Mouse (Mus musculus): ENCODE results near the gene Agps. TPM values are rescaled to one million over a fixed set of nuclear protein-coding genes. Genes with fewer than 3 reads are reported as not detected.
"Not testable (repeated sequence)": the region's sequence is repeated elsewhere in the genome, so short reads cannot be mapped to it uniquely, and the experiment has no call there.

Agps gene
- total RNA-seq, 2 experiments from 2014 or later: 33.7 to 36.8 TPM

DNA sequence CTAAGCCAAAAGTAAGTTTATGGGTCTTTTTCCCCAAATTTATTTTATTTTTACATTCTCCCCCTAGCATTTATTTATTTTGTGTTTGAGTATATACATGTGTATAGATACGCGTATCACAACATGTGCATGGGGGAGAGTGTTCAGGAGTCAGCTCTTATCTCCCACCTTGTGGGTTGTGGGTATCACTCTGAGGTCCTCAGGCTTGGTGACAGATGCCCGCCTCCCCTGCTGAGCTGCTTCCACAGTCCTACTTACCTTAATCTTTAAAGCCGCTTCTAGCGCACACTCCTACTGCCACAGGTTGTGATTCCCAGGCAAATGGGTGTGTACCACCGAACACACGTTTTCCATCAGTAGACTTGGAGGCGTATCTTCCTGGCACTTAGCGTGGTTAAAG lies 69.9 kb downstream of the Agps start:
- Histone ChIP-seq H3K4me3 (no peak overlapping the region), H3K27ac (no peak overlapping the region)
- TF ChIP-seq CTCF (IDR thresholded peaks at IDR 0.05): no peak
- intact Hi-C loops (cut with DNase I): no loop called here
- no peak for DNase-seq (ENCODE audit: extremely low spot score in 1 of 2, low spot score in 2 of 2)

DNA sequence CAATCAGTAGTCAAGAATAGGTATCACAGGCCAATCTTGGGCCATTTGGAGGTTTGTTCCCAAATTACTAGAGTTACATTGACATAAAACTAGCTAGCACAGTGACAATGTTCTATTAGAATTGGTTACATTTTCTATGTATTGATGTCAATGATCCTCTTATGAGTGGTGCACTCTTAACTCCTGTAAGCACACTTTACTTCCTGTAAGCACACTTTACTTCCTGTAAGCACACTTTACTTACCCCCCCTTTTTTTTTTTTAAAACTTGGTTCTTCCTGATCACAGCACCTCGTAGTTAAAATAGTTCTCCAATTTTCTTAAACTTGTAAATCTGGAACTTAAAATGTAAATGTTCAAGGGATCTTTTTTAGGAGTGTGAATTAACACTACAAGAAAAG lies 75.2 kb downstream of the Agps start:
- no peak for TF ChIP-seq CTCF (IDR thresholded peaks at IDR 0.05)
- no peak for DNase-seq (ENCODE audit: extremely low spot score in 1 of 2, low spot score in 2 of 2)
- Histone ChIP-seq H3K4me3 (no peak overlapping the region), H3K27ac (no peak overlapping the region)
- intact Hi-C loops (cut with DNase I): no loop called here

DNA sequence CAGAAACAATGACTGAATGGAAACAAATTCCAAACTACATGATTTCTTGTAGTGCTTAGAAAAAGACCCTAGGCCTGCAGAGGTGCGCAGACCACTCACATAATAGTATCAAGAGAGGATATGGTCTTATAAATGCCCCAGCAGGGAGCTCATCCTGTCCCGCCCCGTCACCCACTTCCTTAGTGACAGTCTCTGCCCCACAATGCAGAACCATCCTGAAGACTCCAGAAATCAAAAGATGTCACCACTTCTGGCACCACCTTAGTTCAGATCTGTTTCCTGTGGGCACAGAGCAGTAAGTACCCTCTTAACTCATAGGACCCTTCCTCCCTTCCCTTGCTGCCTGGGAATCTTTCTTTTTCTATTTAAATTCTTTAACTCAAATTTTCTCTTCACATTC lies 83.1 kb downstream of the Agps start:
- H3K27ac ChIP-seq: no peak overlapping the region
- H3K4me3 ChIP-seq: no peak overlapping the region
- no peak for DNase-seq (ENCODE audit: extremely low spot score in 1 of 2, low spot score in 2 of 2)
- intact Hi-C loops (cut with DNase I): no loop called here
- no peak for TF ChIP-seq CTCF (IDR thresholded peaks at IDR 0.05)

DNA sequence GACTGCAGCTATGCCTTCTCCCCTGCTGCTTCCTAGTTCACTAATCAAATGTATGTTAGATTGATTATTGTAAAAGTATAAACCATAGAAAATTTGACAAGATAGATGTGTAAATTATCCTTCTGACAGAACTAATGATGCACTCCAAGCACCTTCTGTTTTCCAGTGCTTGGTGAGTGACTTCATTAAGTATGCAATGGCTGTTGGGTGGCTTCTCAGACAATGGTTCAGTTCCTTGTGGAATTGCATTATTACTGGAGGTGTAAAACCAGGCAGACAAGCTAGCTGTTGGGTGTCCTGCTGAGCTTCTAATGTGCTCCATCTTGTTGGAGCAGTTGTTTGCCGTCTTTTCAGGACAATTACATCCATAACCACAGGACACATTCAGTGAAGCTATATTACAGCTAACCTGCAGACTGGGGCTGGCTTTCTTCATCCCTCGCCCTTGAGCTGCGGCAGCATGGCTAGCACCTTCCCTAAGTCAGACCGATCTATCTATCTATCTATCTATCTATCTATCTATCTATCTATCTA lies 91.9 kb downstream of the Agps start:
- intact Hi-C loops (cut with DNase I): no loop called here
- H3K27ac ChIP-seq: no peak overlapping the region
- no peak for TF ChIP-seq CTCF (IDR thresholded peaks at IDR 0.05)

DNA sequence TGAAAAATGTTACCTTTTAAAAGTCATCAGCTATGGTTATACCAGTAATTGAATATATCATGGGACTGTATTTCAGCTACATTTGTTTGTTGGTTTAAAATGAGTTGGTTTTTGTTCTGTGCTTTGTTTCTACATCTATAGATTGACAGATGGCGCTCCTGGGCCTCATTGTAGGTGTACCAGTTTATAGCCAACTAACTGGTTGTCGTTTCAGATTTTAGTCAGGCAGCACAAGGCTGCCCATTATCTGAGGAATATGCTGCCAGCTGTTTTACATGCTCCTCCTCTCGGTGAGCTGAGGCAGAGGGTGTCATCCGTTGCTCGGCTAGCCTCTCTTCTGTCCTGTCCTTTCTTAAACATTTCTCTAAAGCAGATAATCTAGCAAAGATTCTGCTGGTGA lies 94.1 kb downstream of the Agps start:
- intact Hi-C loops (cut with DNase I): no loop called here
- no peak overlapping the region for H3K4me3 ChIP-seq

More for the DNA sequence above, 91.9 kb downstream of the Agps start:
- no peak overlapping the region for H3K4me3 ChIP-seq
- no peak for DNase-seq (ENCODE audit: extremely low spot score in 1 of 2, low spot score in 2 of 2)

DNA sequence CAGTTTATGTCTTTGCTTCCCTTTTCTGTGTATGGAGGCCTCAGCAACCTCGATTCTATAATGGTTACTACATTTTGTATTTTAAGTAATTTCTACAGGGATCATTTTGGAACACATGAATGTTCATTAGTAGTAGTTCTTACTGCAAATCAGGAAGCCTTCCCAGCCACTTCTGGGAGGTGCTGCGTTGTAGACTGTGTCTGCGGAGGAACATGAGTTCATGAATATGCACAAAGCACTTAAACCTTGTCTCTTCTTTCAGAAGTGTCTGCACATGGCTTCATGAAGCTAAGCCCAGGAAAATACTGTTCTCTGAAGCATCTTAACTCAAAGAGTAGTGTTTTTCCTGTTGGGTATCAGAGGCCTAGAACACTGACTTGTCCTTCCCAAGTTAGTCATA lies 96.0 kb downstream of the Agps start:
- Histone ChIP-seq H3K27ac (no peak overlapping the region), H3K4me3 (no peak overlapping the region)
- intact Hi-C loops (cut with DNase I): no loop called here
- TF ChIP-seq CTCF (IDR thresholded peaks at IDR 0.05): no peak
- no peak for DNase-seq (ENCODE audit: extremely low spot score in 1 of 2, low spot score in 2 of 2)

More for the DNA sequence above, 94.1 kb downstream of the Agps start:
- DNase-seq (ENCODE audit: extremely low spot score in 1 of 2, low spot score in 2 of 2): no peak
- H3K27ac ChIP-seq: no peak overlapping the region
- no peak for TF ChIP-seq CTCF (IDR thresholded peaks at IDR 0.05)

DNA sequence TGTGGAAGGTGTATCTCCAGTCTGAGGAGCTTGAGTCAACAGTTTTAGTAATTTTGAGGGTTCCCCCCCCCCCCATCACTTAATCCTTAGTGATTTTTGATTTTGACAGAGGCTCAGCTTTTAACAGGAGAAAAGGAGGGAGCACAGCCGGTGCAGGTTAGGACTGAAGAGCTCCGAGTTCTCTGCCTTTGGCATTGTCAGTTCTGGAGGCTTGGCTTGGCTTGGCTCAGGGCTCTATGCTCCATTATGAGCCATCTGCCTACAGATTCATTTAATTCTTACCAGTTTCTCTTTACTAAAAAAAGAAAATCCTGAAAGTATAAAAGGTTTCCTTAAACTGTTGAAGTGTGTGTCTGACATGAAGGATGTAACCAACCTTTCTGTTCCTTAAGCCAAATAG lies 97.2 kb downstream of the Agps start:
- H3K27ac ChIP-seq: no peak overlapping the region
- no peak for DNase-seq (ENCODE audit: extremely low spot score in 1 of 2, low spot score in 2 of 2)
- intact Hi-C loops (cut with DNase I): no loop called here
- H3K4me3 ChIP-seq: no peak overlapping the region
- TF ChIP-seq CTCF (IDR thresholded peaks at IDR 0.05): no peak

DNA sequence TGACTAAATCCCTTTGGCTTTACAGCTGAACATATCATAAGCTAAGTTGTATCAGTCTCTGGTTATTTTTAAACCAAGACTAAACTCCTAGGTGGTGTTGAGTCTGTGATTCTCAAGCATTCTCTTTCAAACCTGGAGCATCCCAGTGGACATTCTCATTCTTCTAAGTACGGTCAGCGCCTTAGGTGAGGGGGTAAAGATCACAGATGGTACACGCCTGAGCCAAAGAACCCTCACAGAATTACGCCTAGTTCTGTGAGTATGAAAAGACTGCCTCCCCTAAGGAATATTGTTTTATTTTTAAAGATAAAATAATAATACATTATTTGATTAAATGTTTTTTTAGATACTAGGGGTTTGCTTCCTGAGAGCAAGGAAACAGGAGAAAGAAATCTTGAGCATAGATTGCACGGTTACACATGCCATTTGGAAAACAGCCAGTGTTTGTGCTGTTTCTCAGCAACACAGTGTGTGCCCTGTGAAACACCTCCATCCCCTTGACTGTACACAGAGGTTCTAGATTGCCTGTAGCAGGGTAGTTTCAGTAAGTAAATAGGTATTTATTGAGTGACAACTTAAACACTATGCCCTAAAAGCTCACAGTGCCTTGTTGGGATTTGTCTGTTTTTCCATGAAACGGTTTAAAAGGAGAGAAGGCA lies 97.9 kb downstream of the Agps start:
- peak overlapping the region; percentile 22; the same call in 1 of the 2 replicates for H3K27ac ChIP-seq
- TF ChIP-seq CTCF (IDR thresholded peaks at IDR 0.05): no peak
- intact Hi-C loops (cut with DNase I): no loop called here
- no peak overlapping the region for H3K4me3 ChIP-seq
- no peak for DNase-seq (ENCODE audit: extremely low spot score in 1 of 2, low spot score in 2 of 2)

DNA sequence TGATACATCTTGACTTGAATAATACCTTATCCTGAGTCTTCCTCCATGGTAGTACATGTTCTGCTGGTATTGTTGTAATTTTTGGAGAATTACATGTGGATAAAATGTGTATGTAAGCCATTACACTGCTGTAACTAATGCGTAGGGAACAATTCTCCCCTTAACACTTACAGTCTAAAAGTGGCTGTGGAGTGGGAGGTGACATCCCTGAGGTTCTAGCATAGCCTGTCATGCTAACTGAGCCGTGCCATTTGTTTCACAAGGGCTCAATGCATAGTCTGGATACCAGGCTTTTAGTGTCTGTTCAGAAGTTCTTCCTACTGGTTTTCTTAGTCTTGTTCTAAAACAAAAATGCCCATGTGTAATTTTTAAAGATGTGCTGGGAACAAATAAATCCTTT lies 99.0 kb downstream of the Agps start:
- TF ChIP-seq CTCF (IDR thresholded peaks at IDR 0.05): no peak
- intact Hi-C loops (cut with DNase I): no loop called here
- no peak overlapping the region for H3K4me3 ChIP-seq
- H3K27ac ChIP-seq: no peak overlapping the region
- DNase-seq (ENCODE audit: extremely low spot score in 1 of 2, low spot score in 2 of 2): no peak

DNA sequence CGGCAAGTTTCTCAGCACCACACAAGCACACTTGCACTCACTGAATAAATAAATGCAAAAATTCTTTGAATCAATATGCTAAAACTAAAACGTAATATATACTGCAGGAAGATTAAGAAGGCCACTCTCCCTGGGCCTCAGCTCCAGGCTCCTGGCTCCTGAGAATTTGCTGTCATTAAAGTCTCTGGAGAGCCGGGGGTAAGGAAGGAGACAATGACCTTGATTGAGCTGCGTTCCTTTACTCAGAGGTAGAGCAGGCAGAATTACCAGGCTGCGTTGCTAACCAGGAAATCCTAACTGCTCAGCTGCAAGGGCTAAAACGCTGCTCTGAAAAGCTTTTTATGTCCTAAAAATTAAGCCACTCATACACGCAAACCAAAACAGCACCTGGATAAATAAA lies 101.6 kb downstream of the Agps start:
- Histone ChIP-seq H3K4me3 (no peak overlapping the region), H3K27ac (0 out of 2 replicates have a peak overlapping the region, but pooled peaks have one; percentile 7)
- no peak for DNase-seq (ENCODE audit: extremely low spot score in 1 of 2, low spot score in 2 of 2)
- no peak for TF ChIP-seq CTCF (IDR thresholded peaks at IDR 0.05)
- intact Hi-C loops (cut with DNase I): no loop called here

DNA sequence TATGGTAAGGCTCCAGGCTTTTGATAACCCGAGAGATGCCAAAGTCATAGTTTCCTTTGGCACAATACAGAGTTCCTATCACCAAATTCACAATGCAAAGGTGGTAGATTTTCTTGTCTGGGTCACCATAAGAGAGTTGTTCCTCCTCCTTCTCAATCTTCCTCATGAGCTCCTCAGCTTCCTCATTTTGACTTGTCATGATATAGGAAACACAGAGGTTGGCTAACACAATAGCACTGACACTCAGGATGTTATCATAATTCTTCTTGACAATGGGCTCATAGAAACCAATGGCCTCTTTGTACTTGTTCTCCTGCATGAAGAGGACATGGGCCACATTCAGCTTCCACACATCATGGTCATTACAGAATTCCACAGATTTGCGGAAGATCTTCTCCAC lies 104.7 kb downstream of the Agps start:
- intact Hi-C loops (cut with DNase I): loop anchor here (5.0 kb wide), 1 partner anchor 46 kb away; the partner anchor contains the start of gene Ttc30a1
- DNase-seq (ENCODE audit: extremely low spot score in 1 of 2, low spot score in 2 of 2); H3K4me3 ChIP-seq; H3K27ac ChIP-seq: not testable (repeated sequence)

DNA sequence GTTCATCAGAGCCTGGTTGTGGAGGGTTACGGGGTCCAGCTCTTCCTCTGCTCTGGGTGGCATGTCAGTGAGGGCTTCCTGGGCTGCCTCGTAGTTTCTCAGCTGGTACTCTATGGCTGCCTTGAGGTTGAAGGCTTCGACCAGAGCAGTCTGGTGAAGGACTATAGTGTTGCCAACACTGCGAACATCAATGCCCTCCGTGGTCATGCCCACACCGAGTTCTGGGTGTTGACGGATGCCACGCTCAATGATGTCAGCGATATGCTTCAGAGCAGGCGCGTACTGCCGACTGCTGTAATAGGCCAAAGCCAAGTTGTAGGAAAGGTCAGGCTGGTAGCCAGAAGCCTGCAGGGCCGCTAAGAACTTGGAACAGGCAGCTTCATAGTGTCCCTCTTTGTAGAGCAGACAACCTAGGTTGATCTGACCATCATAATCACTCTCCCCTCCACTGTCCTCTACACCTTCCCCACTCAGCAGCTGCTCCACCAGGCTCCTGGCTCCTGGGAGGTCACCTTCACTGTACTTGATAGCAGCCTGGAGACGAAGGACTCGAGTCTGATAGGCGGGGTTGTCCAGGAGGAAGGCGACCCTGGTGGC lies 105.6 kb downstream of the Agps start:
- H3K27ac ChIP-seq; DNase-seq (ENCODE audit: extremely low spot score in 1 of 2, low spot score in 2 of 2): not testable (repeated sequence)
- H3K4me3 ChIP-seq: peak overlapping the region; percentile 66
- intact Hi-C loops (cut with DNase I): loop anchor here (5.0 kb wide), 1 partner anchor 45 kb away; the partner anchor contains the start of gene Ttc30a1

All from left cerebral cortex, adult 2 months (tissue).